Mouse (Mus musculus) ES-E14 (cell line): ENCODE measurements around the gene Nrd1. TPM values are rescaled to one million over a fixed set of nuclear protein-coding genes. Genes with fewer than 3 reads are reported as not detected.
A peak's percentile ranks its signal among the peaks of the same experiment; 100 is the strongest.

Experiments used
- DNase-seq: peaks from one replicate; pipeline ENCODE4 v3.0.0-alpha.2; 2013; ENCODE audit warnings: low read depth, low spot score
- H3K27ac ChIP-seq: 2 replicates; pipeline ENCODE4 v1.5.1; 2012; ENCODE audit warnings: low read depth, mild to moderate bottlenecking, low read length, moderate library complexity, mixed read lengths; ENCODE audit not compliant: poor library complexity, insufficient read depth, severe bottlenecking
- H3K36me3 ChIP-seq: 2 replicates; pipeline ENCODE4 v1.6.1; 2012; ENCODE audit warnings: mild to moderate bottlenecking, low read length, moderate library complexity, mixed read lengths; ENCODE audit not compliant: control insufficient read depth, poor library complexity, insufficient read depth, severe bottlenecking
- H3K4me1 ChIP-seq, 2 experiments: fragments of 150-350 bp in 1 of 2; sonication (generic) in 1 of 2; 2 replicates each; pipeline ENCODE4 v1.6.1; 2012; ENCODE audit warnings: low read length in 2 of 2, mild to moderate bottlenecking in 1 of 2, mixed read lengths in 1 of 2; ENCODE audit not compliant: control insufficient read depth in 2 of 2, insufficient read depth in 2 of 2, poor library complexity in 1 of 2
- H3K4me3 ChIP-seq, 2 experiments: fragments of 150-350 bp in 1 of 2; sonication (generic) in 1 of 2; 2 replicates each; pipeline ENCODE4 v1.5.1; 2012; ENCODE audit warnings: low read length in 2 of 2, low read depth in 1 of 2, mild to moderate bottlenecking in 1 of 2, mixed read lengths in 1 of 2; ENCODE audit not compliant: insufficient read depth in 1 of 2, poor library complexity in 1 of 2, severe bottlenecking in 1 of 2
- H3K9ac ChIP-seq: 2 replicates; pipeline ENCODE4 v1.6.1; 2012; ENCODE audit warnings: low read depth, mild to moderate bottlenecking, low read length, mixed read lengths; ENCODE audit not compliant: poor library complexity, insufficient read depth, severe bottlenecking
- H3K9me3 ChIP-seq: fragments of 150-350 bp; sonication (generic); 2 replicates; pipeline ENCODE4 v1.6.1; 2012; ENCODE audit warnings: low read depth, mild to moderate bottlenecking, low read length; ENCODE audit not compliant: control insufficient read depth, insufficient read depth
- CHD2 ChIP-seq: IDR thresholded peaks from 2 replicates; pipeline ENCODE4 v1.6.1; 2014; ENCODE audit warnings: mild to moderate bottlenecking, low read depth, low read length, inconsistent platforms
- HCFC1 ChIP-seq: IDR thresholded peaks from 2 replicates; pipeline ENCODE4 v1.6.1; 2012; ENCODE audit warnings: low read length, inconsistent platforms, borderline replicate concordance; ENCODE audit not compliant: insufficient read depth
- MAFK ChIP-seq: IDR thresholded peaks from 2 replicates; pipeline ENCODE4 v1.6.1; 2014; ENCODE audit warnings: mild to moderate bottlenecking, low read depth, low read length, inconsistent platforms; ENCODE audit not compliant: insufficient read depth
- ZC3H11A ChIP-seq: IDR thresholded peaks from 2 replicates; pipeline ENCODE4 v1.6.1; 2012; ENCODE audit warnings: low read depth, mild to moderate bottlenecking, inconsistent platforms, low read length, borderline replicate concordance
- ZNF384 ChIP-seq: IDR thresholded peaks from 2 replicates; pipeline ENCODE4 v1.6.1; 2012; ENCODE audit warnings: low read depth, low read length, inconsistent platforms
- in situ Hi-C, 2 experiments: fragments of 600-800 bp; cut with MboI; formaldehyde crosslinking; loops; one replicate each; pipeline ENCODE4 v1.15.1; 2025; ENCODE audit warnings: low sequenced_read_pairs in 2 of 2, inconsistent platforms in 1 of 2; ENCODE audit not compliant: unreplicated experiment in 2 of 2
- total RNA-seq: library from RNA; depleted of rRNA; stranded (reverse); fragments of 300-350 nt; gene quantifications from 2 replicates; pipeline ENCODE4 v1.2.3, GENCODE M21; 2012

The Nrd1 gene
- total RNA-seq, 1 experiment, result 53.9 TPM

GRCm38 (mm10) chr4:109057640-109058039, 57.2 kb downstream of the Nrd1 start:
- Histone ChIP-seq H3K36me3 (peaks cover 36% of the 10 kb centered on the region), H3K27ac (no peak overlapping the region), H3K4me3 (no peak overlapping the region), H3K4me1 (no peaks in the 10 kb centered on the region), H3K9me3 (no peaks in the 10 kb centered on the region), H3K9ac (no peak overlapping the region)
- DNase-seq, result no peak
- TF ChIP-seq CHD2 (no peak), ZNF384 (no peak), HCFC1 (no peak), MAFK (no peak), ZC3H11A (no peak)
- in situ Hi-C loops, result no loop called here

- no peak for DNase-seq
- H3K36me3 ChIP-seq, result peaks cover 35% of the 10 kb centered on the region
- H3K9ac ChIP-seq, result no peak overlapping the region
These were observed 58.9 kb downstream of the Nrd1 start for GRCm38 (mm10) chr4:109059255-109059821.

GRCm38 (mm10) chr4:109064941-109065340, 64.5 kb downstream of the Nrd1 start:
- H3K9me3 ChIP-seq, result no peaks in the 10 kb centered on the region
- H3K9ac ChIP-seq, result no peak overlapping the region
- DNase-seq, result no peak
- H3K4me3 ChIP-seq, result no peak overlapping the region
- TF ChIP-seq CHD2, result no peak
- peaks cover 31% of the 10 kb centered on the region for H3K36me3 ChIP-seq
- H3K27ac ChIP-seq, result no peak overlapping the region
- H3K4me1 ChIP-seq, result 0 out of 4 replicates have a peak, but pooled peaks cover 0 to 2% of the 10 kb centered on the region in 2 experiments
- in situ Hi-C loops, result no loop called here

More at GRCm38 (mm10) chr4:109059255-109059821, 58.9 kb downstream of the Nrd1 start:
- no peaks in the 10 kb centered on the region for H3K9me3 ChIP-seq
- no peak for TF ChIP-seq MAFK
- no peak for TF ChIP-seq ZC3H11A
- no peak for TF ChIP-seq HCFC1
- TF ChIP-seq ZNF384, result no peak
- TF ChIP-seq CHD2, result no peak
- in situ Hi-C loops, result no loop called here
- H3K27ac ChIP-seq, result no peak overlapping the region
- no peaks in the 10 kb centered on the region for H3K4me1 ChIP-seq
- no peak overlapping the region for H3K4me3 ChIP-seq

- no peak overlapping the region for H3K4me3 ChIP-seq
- in situ Hi-C loops, result no loop called here
- DNase-seq, result no peak
- no peak overlapping the region for H3K9ac ChIP-seq
- no peak for TF ChIP-seq MAFK
- TF ChIP-seq CHD2, result no peak
- no peak for TF ChIP-seq ZC3H11A
- no peak for TF ChIP-seq HCFC1
- no peak for TF ChIP-seq ZNF384
- peaks cover 28% of the 10 kb centered on the region for H3K36me3 ChIP-seq
- H3K4me1 ChIP-seq, result peaks cover 0 to 4% of the 10 kb centered on the region in 2 experiments; a peak in 1 of 4 replicates
- no peak overlapping the region for H3K27ac ChIP-seq
- no peaks in the 10 kb centered on the region for H3K9me3 ChIP-seq
These were observed 65.3 kb downstream of the Nrd1 start for GRCm38 (mm10) chr4:109065714-109066113.

GRCm38 (mm10) chr4:109072891-109073290, 72.4 kb downstream of the Nrd1 start:
- Histone ChIP-seq H3K4me3 (peak overlapping the region in 1 of 2 experiments; percentile 12; a peak in 2 of 4 replicates), H3K36me3 (peaks cover 4% of the 10 kb centered on the region; the same call in 1 of the 2 replicates), H3K9ac (peak overlapping the region; percentile 8; the same call in 1 of the 2 replicates), H3K4me1 (peaks cover 4 to 13% of the 10 kb centered on the region in 2 experiments), H3K9me3 (no peaks in the 10 kb centered on the region), H3K27ac (peak overlapping the region; percentile 54)
- in situ Hi-C loops, result no loop called here
- TF ChIP-seq ZNF384 (no peak), HCFC1 (no peak), MAFK (no peak), CHD2 (no peak), ZC3H11A (no peak)
- no peak for DNase-seq
